Mouse (Mus musculus) spleen, adult 2 months (tissue): ENCODE measurements at regions not wholly inside any gene's neighbourhood (a gene's known extent, or its start where the extent isn't known, plus 50 kb on each side); places are given as distances from the start of the nearest gene placed in this dataset.

Source experiments
- CTCF ChIP-seq: fragments of 200-500 bp; IDR thresholded peaks from 2 replicates; pipeline ENCODE4 v1.5.1; 2011; ENCODE audit warnings: mild to moderate bottlenecking, inconsistent platforms; ENCODE audit not compliant: insufficient read depth, insufficient read length, insufficient replicate concordance; ENCODE audit errors: extremely low read depth
- POLR2A ChIP-seq: fragments of 200-500 bp; IDR thresholded peaks from 2 replicates; pipeline ENCODE4 v1.6.1; 2011; ENCODE audit warnings: low read depth, low read length, inconsistent platforms

GRCm38 (mm10) chr2:178850769-178851168 lies 420.4 kb downstream of the Cdh26 start:
- no peak for TF ChIP-seq CTCF
- no peak for TF ChIP-seq POLR2A
